Mouse (Mus musculus) testis, adult 2 months (tissue): ENCODE results near the gene Myo5a.

Source experiments
- CTCF ChIP-seq: fragments of 200-500 bp; IDR thresholded peaks from 2 replicates; pipeline ENCODE4 v1.5.1; 2012; ENCODE audit warnings: low read depth, mild to moderate bottlenecking, inconsistent platforms, low read length, moderate library complexity; ENCODE audit not compliant: control insufficient read depth, insufficient read depth, insufficient replicate concordance
- POLR2A ChIP-seq: fragments of 200-500 bp; IDR thresholded peaks from 2 replicates; pipeline ENCODE4 v1.6.1; 2012; ENCODE audit warnings: low read depth, mild to moderate bottlenecking, inconsistent platforms, low read length, moderate library complexity; ENCODE audit not compliant: control insufficient read depth

- TF ChIP-seq CTCF (no peak), POLR2A (no peak)
These were observed 34.9 kb upstream of the Myo5a start for GRCm38 (mm10) chr9:75035944-75036343.
